Mouse (Mus musculus) forebrain, embryonic 14.5 days (tissue): ENCODE data around the gene Crybb3. TPM values are rescaled to one million over a fixed set of nuclear protein-coding genes. Genes with fewer than 3 reads are reported as not detected.
A peak's percentile ranks its signal among the peaks of the same experiment; 100 is the strongest.

ENCODE experiments used
- ATAC-seq: fragments of 200-750 bp; cut with Nextera tagmentation; 2 replicates; pipeline ENCODE4 v1.8.0; 2017; ENCODE audit warnings: mild to moderate bottlenecking, moderate library complexity
- DNase-seq: peaks from one replicate; pipeline ENCODE4 v3.0.0-alpha.2; 2015; ENCODE audit warnings: low spot score
- H3K27ac ChIP-seq: fragments of 300-500 bp; sonication (generic); 2 replicates; pipeline ENCODE4 v1.5.1; 2014; ENCODE audit warnings: low read depth, mild to moderate bottlenecking, control low read depth, low read length, moderate library complexity
- H3K27me3 ChIP-seq: fragments of 300-500 bp; sonication (generic); replicated peaks from 2 replicates; pipeline ENCODE4 v1.6.1; 2014; ENCODE audit warnings: low read length, control low read depth, mixed read lengths; ENCODE audit not compliant: control insufficient read depth, insufficient read depth
- H3K36me3 ChIP-seq: fragments of 300-500 bp; sonication (generic); 2 replicates; pipeline ENCODE4 v1.6.1; 2014; ENCODE audit warnings: low read length, control low read depth; ENCODE audit not compliant: control insufficient read depth, insufficient read depth
- H3K4me1 ChIP-seq: fragments of 300-500 bp; sonication (generic); 2 replicates; pipeline ENCODE4 v1.6.1; 2014; ENCODE audit warnings: antibody characterized with exemption, low read length, control low read depth; ENCODE audit not compliant: control insufficient read depth, insufficient read depth
- H3K4me2 ChIP-seq: fragments of 300-500 bp; sonication (generic); 2 replicates; pipeline ENCODE4 v1.6.1; 2014; ENCODE audit warnings: mild to moderate bottlenecking, control low read depth, low read length
- H3K4me3 ChIP-seq: fragments of 300-500 bp; sonication (generic); 2 replicates; pipeline ENCODE4 v1.5.1; 2014; ENCODE audit warnings: low read depth, low read length, control low read depth
- H3K9ac ChIP-seq: fragments of 300-500 bp; sonication (generic); 2 replicates; pipeline ENCODE4 v1.6.1; 2014; ENCODE audit warnings: mild to moderate bottlenecking, low read length, control low read depth, moderate library complexity
- H3K9me3 ChIP-seq: fragments of 300-500 bp; sonication (generic); replicated peaks from 2 replicates; pipeline ENCODE4 v1.6.1; 2016; ENCODE audit warnings: low read length, control low read depth, mixed read lengths; ENCODE audit not compliant: control insufficient read depth
- WGBS: fragments of 180-500 bp; shearing (Covaris S2); extraction: QIAGEN DNeasy Blood & Tissue Kit; methylation state at CpG from one replicate; pipeline ENCODE4 v1.1.7; 2014; 5-methylcytosine and 5-hydroxymethylcytosine counted together
- polyA plus RNA-seq: library from polyadenylated mRNA; unstranded; fragments of >200 nt; fragmentation: Nextera tagmentation; extraction: Ambion mirVana; gene quantifications from 2 replicates; pipeline ENCODE4 v1.2.1, GENCODE M21; 2014

Gene Crybb3
- polyA plus RNA-seq, 1 experiment from 2014 or later = 0.48 TPM

DNA sequence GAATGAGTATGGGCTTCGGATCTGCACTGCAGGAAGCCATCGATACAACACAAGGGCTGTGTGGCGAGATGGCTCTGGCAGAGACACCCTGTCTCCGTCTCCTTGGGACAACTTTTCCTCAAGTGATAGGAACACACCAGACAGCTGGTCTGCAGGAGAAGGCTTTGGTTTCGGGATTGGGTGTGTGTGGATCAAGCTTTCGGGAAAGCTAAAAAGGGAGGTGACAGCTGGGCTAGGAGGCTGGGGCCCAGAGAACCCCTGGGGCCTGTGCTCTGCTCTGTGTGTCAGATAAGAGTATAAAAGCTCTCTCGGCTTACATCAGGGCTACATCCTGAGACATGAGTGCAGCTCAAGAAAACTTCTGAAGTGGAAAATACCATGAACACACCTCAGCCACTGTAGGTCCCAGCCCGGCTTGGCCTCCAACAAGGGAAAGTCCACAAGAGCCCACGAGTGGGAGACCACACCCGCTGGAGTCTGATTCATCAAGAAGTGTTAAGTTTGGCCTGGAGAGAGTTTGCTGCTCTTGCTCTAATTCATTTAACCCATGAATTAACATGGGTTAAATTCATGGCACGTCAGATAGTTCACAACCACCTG is 26.9 kb upstream of the Crybb3 start:
- Histone ChIP-seq H3K36me3 (no peaks in the 10 kb centered on the region), H3K4me1 (no peaks in the 10 kb centered on the region), H3K27me3 (no peaks in the 10 kb centered on the region), H3K4me3 (no peak overlapping the region), H3K4me2 (no peak overlapping the region), H3K9me3 (no peaks in the 10 kb centered on the region), H3K27ac (no peak overlapping the region), H3K9ac (no peak overlapping the region)
- ATAC-seq = no peak
- WGBS = 74% methylated on average over 11 of the region's 11 CpGs
- DNase-seq = no peak

- Histone ChIP-seq H3K9me3 (no peaks in the 10 kb centered on the region), H3K4me1 (peaks cover under 1% of the 10 kb centered on the region; the same call in 1 of the 2 replicates), H3K27ac (no peak overlapping the region), H3K27me3 (no peaks in the 10 kb centered on the region), H3K9ac (no peak overlapping the region), H3K4me3 (no peak overlapping the region), H3K36me3 (no peaks in the 10 kb centered on the region), H3K4me2 (no peak overlapping the region)
- WGBS = 32% methylated on average over 3 of the region's 3 CpGs
- DNase-seq (peak; percentile 32), ATAC-seq (no peak)
Measured at GRCm38 (mm10) chr5:113107709-113108108, 26.3 kb upstream of the Crybb3 start.

GRCm38 (mm10) chr5:113106594-113106993 is 25.2 kb upstream of the Crybb3 start:
- Histone ChIP-seq H3K4me1 (peaks cover 3% of the 10 kb centered on the region; the same call in 1 of the 2 replicates), H3K27ac (no peak overlapping the region), H3K9me3 (no peaks in the 10 kb centered on the region), H3K9ac (no peak overlapping the region), H3K27me3 (no peaks in the 10 kb centered on the region), H3K36me3 (no peaks in the 10 kb centered on the region), H3K4me2 (no peak overlapping the region), H3K4me3 (no peak overlapping the region)
- DNase-seq (no peak), ATAC-seq (no peak)
- 83% methylated on average over 7 of the region's 7 CpGs for WGBS

- DNase-seq = no peak
- 83% methylated on average over 4 of the region's 4 CpGs for WGBS
Measured at GRCm38 (mm10) chr5:113105481-113105880, 24.1 kb upstream of the Crybb3 start.

GRCm38 (mm10) chr5:113105035-113105434 is 23.7 kb upstream of the Crybb3 start:
- WGBS = 84% methylated on average over 9 of the region's 9 CpGs
- Histone ChIP-seq H3K4me1 (peaks cover 3% of the 10 kb centered on the region; the same call in 1 of the 2 replicates), H3K9ac (no peak overlapping the region), H3K27me3 (no peaks in the 10 kb centered on the region), H3K4me3 (no peak overlapping the region), H3K27ac (no peak overlapping the region), H3K36me3 (no peaks in the 10 kb centered on the region), H3K9me3 (no peaks in the 10 kb centered on the region), H3K4me2 (no peak overlapping the region)
- ATAC-seq (no peak), DNase-seq (no peak)

More at GRCm38 (mm10) chr5:113105481-113105880, 24.1 kb upstream of the Crybb3 start:
- H3K9ac ChIP-seq = no peak overlapping the region
- no peaks in the 10 kb centered on the region for H3K36me3 ChIP-seq
- H3K9me3 ChIP-seq = no peaks in the 10 kb centered on the region
- H3K4me2 ChIP-seq = no peak overlapping the region
- ATAC-seq = no peak
- peaks cover 3% of the 10 kb centered on the region; the same call in 1 of the 2 replicates for H3K4me1 ChIP-seq
- no peak overlapping the region for H3K4me3 ChIP-seq
- no peaks in the 10 kb centered on the region for H3K27me3 ChIP-seq
- H3K27ac ChIP-seq = no peak overlapping the region

- no peaks in the 10 kb centered on the region for H3K9me3 ChIP-seq
- H3K27me3 ChIP-seq = no peaks in the 10 kb centered on the region
- 0 out of 2 replicates have a peak, but pooled peaks cover 2% of the 10 kb centered on the region for H3K36me3 ChIP-seq
- peaks cover 3% of the 10 kb centered on the region; the same call in 1 of the 2 replicates for H3K4me1 ChIP-seq
- H3K4me2 ChIP-seq = no peak overlapping the region
- no peak for DNase-seq
- no peak overlapping the region for H3K4me3 ChIP-seq
- H3K27ac ChIP-seq = no peak overlapping the region
- H3K9ac ChIP-seq = no peak overlapping the region
- 49% methylated on average over 7 of the region's 7 CpGs for WGBS
- 0 out of 2 replicates have a peak, but pooled peaks have one; percentile 27 for ATAC-seq
Measured at GRCm38 (mm10) chr5:113102455-113102854, 21.1 kb upstream of the Crybb3 start.

GRCm38 (mm10) chr5:113101457-113101856 is 20.1 kb upstream of the Crybb3 start:
- H3K9ac ChIP-seq = no peak overlapping the region
- no peak overlapping the region for H3K27ac ChIP-seq
- no peak overlapping the region for H3K4me3 ChIP-seq
- ATAC-seq (no peak), DNase-seq (no peak)
- no peaks in the 10 kb centered on the region for H3K9me3 ChIP-seq
- H3K4me1 ChIP-seq = peaks cover 3% of the 10 kb centered on the region; the same call in 1 of the 2 replicates
- WGBS = 89% methylated on average over 10 of the region's 10 CpGs
- no peak overlapping the region for H3K4me2 ChIP-seq
- H3K27me3 ChIP-seq = no peaks in the 10 kb centered on the region
- H3K36me3 ChIP-seq = 0 out of 2 replicates have a peak, but pooled peaks cover 4% of the 10 kb centered on the region

- H3K36me3 ChIP-seq = peaks cover 6% of the 10 kb centered on the region; the same call in 1 of the 2 replicates
- H3K4me3 ChIP-seq = no peak overlapping the region
- no peak for ATAC-seq
- no peak overlapping the region for H3K27ac ChIP-seq
- no peak for DNase-seq
- no peak overlapping the region for H3K9ac ChIP-seq
- no peaks in the 10 kb centered on the region for H3K27me3 ChIP-seq
- no peaks in the 10 kb centered on the region for H3K9me3 ChIP-seq
- 90% methylated on average over 11 of the region's 11 CpGs for WGBS
- peaks cover 3% of the 10 kb centered on the region; the same call in 1 of the 2 replicates for H3K4me1 ChIP-seq
- H3K4me2 ChIP-seq = no peak overlapping the region
Measured at GRCm38 (mm10) chr5:113100422-113100821, 19.0 kb upstream of the Crybb3 start.

DNA sequence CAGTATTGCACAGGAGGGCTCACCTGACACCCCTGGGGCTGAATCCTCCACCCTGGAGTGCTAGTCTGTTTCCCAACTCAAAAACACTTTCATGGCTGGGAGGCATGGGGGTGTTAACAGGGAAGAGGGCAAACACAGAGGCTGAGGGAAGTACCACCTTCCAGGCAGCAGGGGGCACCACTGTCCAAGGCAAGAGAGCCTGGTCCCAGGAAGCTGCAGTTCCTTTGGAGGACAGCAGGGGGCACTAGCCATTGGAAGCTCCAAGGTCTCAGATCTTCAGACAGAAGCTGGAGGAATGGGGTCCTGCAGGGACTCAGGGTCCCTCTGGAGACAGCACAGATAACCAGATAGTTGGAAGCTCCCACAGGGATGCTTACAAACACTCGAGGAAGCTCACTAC is 18.2 kb upstream of the Crybb3 start:
- H3K36me3 ChIP-seq = peaks cover 8% of the 10 kb centered on the region; the same call in 1 of the 2 replicates
- DNase-seq = peak; percentile 93
- H3K4me2 ChIP-seq = no peak overlapping the region
- H3K4me1 ChIP-seq = peaks cover 3% of the 10 kb centered on the region; the same call in 1 of the 2 replicates
- 31% methylated on average over 1 of the region's 1 CpGs for whole genome bisulfite sequencing
- H3K4me3 ChIP-seq = no peak overlapping the region
- no peak overlapping the region for H3K9ac ChIP-seq
- peak; percentile 61 for ATAC-seq
- no peaks in the 10 kb centered on the region for H3K27me3 ChIP-seq
- H3K9me3 ChIP-seq = no peaks in the 10 kb centered on the region
- H3K27ac ChIP-seq = no peak overlapping the region
